Mouse (Mus musculus) thymus, adult 2 months (tissue): ENCODE results near the gene Anapc7.

Experiments
- CTCF ChIP-seq: fragments of 200-500 bp; IDR thresholded peaks from 2 replicates; pipeline ENCODE4 v1.5.1; 2012; ENCODE audit warnings: mild to moderate bottlenecking, control low read depth, low read length, moderate library complexity, borderline replicate concordance; ENCODE audit not compliant: control insufficient read depth, poor library complexity, insufficient read depth; ENCODE audit errors: extremely low read depth
- POLR2A ChIP-seq: fragments of 200-500 bp; IDR thresholded peaks from 2 replicates; pipeline ENCODE4 v1.6.1; 2012; ENCODE audit warnings: mild to moderate bottlenecking, low read length, control low read depth, moderate library complexity; ENCODE audit not compliant: control insufficient read depth, poor library complexity, insufficient read depth; ENCODE audit errors: extremely low read depth

DNA sequence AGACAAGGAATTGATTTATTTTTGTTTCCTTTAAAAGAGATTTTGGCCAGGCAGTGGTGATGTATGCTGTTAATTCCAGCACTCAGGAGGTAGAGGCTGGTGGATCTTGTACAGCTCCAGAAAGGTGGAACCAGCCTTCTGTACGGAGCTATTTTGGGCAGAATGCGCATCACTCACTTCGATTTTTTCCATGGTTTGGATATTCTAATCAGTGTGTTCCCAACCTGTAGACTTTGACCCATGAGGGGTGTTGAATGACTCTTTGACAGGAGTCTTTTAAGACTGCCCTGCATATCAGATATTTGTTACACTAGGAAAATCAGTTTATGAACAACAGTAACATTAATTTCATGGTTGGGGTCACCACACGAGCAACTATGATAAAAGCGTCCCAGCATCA is 29.8 kb downstream of the Anapc7 start:
- TF ChIP-seq POLR2A = no peak
- TF ChIP-seq CTCF = no peak
